Mouse (Mus musculus) embryonic facial prominence, embryonic 11.5 days (tissue): ENCODE measurements around the gene Shank3. TPM values are rescaled to one million over a fixed set of nuclear protein-coding genes. Genes with fewer than 3 reads are reported as not detected.

Experiments used
- ATAC-seq: fragments of 200-750 bp; cut with Nextera tagmentation; replicated peaks from 2 replicates; pipeline ENCODE4 v1.8.0; 2017; ENCODE audit warnings: low read depth; ENCODE audit not compliant: insufficient number of reproducible peaks, low FRiP score, low TSS enrichment
- DNase-seq: peaks from one replicate; pipeline ENCODE4 v3.0.0-alpha.2; 2015; ENCODE audit warnings: low spot score
- H3K27ac ChIP-seq: fragments of 300-500 bp; sonication (generic); replicated peaks from 2 replicates; pipeline ENCODE4 v1.5.1; 2014; ENCODE audit warnings: mild to moderate bottlenecking, low read depth, low read length, control low read depth
- H3K27me3 ChIP-seq: fragments of 300-500 bp; sonication (generic); 2 replicates; pipeline ENCODE4 v1.6.1; 2014; ENCODE audit warnings: mild to moderate bottlenecking, low read length, moderate library complexity, mixed read lengths; ENCODE audit not compliant: control insufficient read depth, insufficient read depth
- H3K36me3 ChIP-seq: fragments of 300-500 bp; sonication (generic); replicated peaks from 2 replicates; pipeline ENCODE4 v1.6.1; 2014; ENCODE audit warnings: low read depth, mild to moderate bottlenecking, low read length, moderate library complexity, mixed read lengths; ENCODE audit not compliant: control insufficient read depth, insufficient read depth
- H3K4me1 ChIP-seq: fragments of 300-500 bp; sonication (generic); 2 replicates; pipeline ENCODE4 v1.6.1; 2014; ENCODE audit warnings: low read length, mixed read lengths; ENCODE audit not compliant: control insufficient read depth, insufficient read depth
- H3K4me2 ChIP-seq: fragments of 300-500 bp; sonication (generic); 2 replicates; pipeline ENCODE4 v1.6.1; 2014; ENCODE audit warnings: low read depth, mild to moderate bottlenecking, control low read depth, low read length, moderate library complexity
- H3K4me3 ChIP-seq: fragments of 300-500 bp; sonication (generic); 2 replicates; pipeline ENCODE4 v1.5.1; 2014; ENCODE audit warnings: low read depth, low read length, control low read depth
- H3K9ac ChIP-seq: fragments of 300-500 bp; sonication (generic); replicated peaks from 2 replicates; pipeline ENCODE4 v1.6.1; 2014; ENCODE audit warnings: mild to moderate bottlenecking, control low read depth, low read length
- H3K9me3 ChIP-seq: fragments of 300-500 bp; sonication (generic); replicated peaks from 2 replicates; pipeline ENCODE4 v1.6.1; 2016; ENCODE audit warnings: mild to moderate bottlenecking, low read length, inconsistent platforms, mixed read lengths; ENCODE audit not compliant: control insufficient read depth
- WGBS: fragments of 180-500 bp; shearing (Covaris S2); extraction: QIAGEN DNeasy Blood & Tissue Kit; methylation state at CpG from one replicate; pipeline ENCODE4 v1.1.7; 2014; 5-methylcytosine and 5-hydroxymethylcytosine counted together
- polyA plus RNA-seq: library from polyadenylated mRNA; unstranded; fragments of >200 nt; fragmentation: Nextera tagmentation; extraction: Ambion mirVana; gene quantifications from 2 replicates; pipeline ENCODE4 v1.2.1, GENCODE M21; 2014

The Shank3 gene
- polyA plus RNA-seq, 1 experiment from 2014 or later: 1.6 TPM

DNA sequence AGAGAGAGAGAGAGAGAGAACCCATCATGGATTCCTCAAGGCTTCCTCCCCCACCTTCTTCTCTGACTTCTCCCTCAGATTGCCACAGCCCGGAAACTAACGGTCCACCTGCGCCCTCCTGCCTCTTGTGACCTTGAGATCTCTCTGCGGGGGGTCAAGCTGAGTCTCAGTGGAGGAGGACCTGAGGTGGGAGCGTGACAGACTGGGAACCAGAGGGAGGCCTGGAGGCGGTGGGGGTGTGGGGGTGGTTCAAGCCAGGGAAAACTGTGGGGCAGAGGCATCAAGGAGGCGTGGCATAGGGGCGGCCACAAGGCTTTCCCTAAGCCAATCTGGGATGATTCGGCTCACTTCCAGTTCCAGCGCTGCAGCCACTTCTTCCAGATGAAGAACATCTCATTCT, 39.1 kb upstream of the Shank3 start:
- no peak for DNase-seq

DNA sequence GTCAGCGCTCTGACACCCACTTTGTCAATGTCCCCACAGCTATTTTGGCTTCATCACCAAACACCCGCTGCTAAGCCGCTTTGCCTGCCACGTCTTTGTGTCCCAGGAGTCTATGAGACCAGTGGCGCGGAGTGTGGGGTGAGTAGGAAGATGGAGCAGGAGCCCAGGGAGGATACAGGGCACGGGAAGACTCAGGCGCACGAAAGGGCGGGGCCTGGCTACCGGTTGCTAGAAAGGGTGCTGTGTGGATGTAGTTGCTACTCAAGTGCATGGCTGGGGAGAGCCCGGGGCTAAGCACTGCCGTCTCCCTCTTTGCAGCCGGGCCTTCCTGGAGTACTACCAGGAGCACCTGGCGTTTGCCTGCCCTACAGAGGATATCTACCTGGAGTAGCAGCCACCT, 38.1 kb upstream of the Shank3 start:
- 81% methylated on average over 15 of the region's 15 CpGs for WGBS
- H3K27me3 ChIP-seq: no peaks in the 10 kb centered on the region
- ATAC-seq (no peak), DNase-seq (no peak)
- H3K4me1 ChIP-seq: no peaks in the 10 kb centered on the region
- no peaks in the 10 kb centered on the region for H3K9me3 ChIP-seq
- no peak overlapping the region for H3K9ac ChIP-seq
- no peak overlapping the region for H3K4me2 ChIP-seq
- H3K27ac ChIP-seq: no peak overlapping the region
- no peaks in the 10 kb centered on the region; the same call in 1 of the 2 replicates for H3K36me3 ChIP-seq
- H3K4me3 ChIP-seq: no peak overlapping the region

More for the DNA sequence above, 39.1 kb upstream of the Shank3 start:
- Histone ChIP-seq H3K4me1 (no peaks in the 10 kb centered on the region), H3K9me3 (no peaks in the 10 kb centered on the region), H3K4me3 (no peak overlapping the region), H3K27me3 (no peaks in the 10 kb centered on the region), H3K36me3 (no peaks in the 10 kb centered on the region; the same call in 1 of the 2 replicates), H3K9ac (no peak overlapping the region), H3K27ac (no peak overlapping the region), H3K4me2 (no peak overlapping the region)
- no peak for ATAC-seq
- 73% methylated on average over 10 of the region's 10 CpGs for WGBS

DNA sequence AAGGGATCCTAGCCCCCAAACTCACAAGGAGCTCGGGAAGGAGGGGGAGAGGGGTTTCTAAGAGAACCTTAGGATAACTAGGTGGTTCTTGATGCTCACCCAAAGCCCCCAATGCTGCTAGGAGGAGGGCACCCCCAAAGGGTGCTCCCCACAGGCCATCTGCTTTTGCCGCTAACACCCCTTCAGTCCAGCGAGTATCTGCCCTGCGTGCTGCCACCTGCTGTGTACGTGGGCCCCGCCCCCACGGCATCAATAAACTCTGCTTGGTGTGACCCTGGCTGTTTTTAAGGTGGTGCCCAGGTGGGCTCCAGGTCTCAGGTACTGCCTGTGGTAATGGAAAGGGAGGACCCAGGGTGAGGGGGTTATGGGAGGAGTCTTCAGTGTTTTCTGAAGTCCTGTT, 37.2 kb upstream of the Shank3 start:
- Histone ChIP-seq H3K4me3 (no peak overlapping the region), H3K9ac (no peak overlapping the region), H3K4me2 (no peak overlapping the region), H3K9me3 (no peaks in the 10 kb centered on the region), H3K27ac (no peak overlapping the region), H3K4me1 (no peaks in the 10 kb centered on the region), H3K27me3 (no peaks in the 10 kb centered on the region), H3K36me3 (no peaks in the 10 kb centered on the region)
- no peak for DNase-seq
- 68% methylated on average over 7 of the region's 7 CpGs for WGBS
- ATAC-seq: no peak

DNA sequence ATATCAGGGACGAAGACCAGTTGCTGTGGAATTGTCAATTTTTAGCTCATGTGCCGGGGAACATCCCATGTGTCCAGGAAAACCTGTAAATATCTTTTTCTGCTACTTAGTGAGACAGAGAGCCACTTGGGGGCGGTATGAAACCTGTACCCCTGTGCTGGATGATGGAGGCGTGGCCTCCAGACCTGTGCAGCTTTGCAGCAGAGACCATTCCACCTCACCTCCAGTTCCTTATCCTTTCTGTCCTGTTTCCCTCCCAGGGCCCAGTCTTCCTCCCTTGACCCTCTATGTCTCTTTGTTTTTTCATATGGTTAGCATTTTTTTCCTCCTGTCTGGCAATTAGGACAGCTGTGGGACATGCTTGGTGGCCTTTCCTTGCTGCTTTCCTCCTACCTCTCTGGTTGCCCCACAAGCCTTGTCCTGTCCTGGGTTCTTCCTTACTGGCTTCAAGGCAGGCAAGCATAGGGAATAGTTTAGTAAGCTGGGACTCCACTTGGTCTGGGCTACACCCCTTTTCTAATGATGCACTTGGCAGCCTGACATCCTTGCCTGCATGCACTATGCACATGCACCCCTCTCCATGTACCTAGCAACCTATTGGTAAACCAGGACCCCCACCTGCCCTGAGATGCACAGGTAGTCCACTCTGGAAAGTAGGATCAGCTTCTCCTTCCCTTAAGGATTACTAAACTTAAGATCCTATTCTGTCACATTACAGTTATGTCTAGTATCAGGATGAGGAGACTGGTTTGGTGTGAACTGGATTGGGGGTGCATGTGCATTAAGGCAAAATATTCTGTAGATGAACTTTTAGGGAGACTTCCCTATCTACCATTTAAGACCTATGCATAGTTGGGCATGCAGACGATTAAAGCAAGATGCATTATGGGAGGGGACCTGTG, 35.8 kb upstream of the Shank3 start:
- Histone ChIP-seq H3K9ac (no peak overlapping the region), H3K9me3 (no peaks in the 10 kb centered on the region), H3K4me1 (no peaks in the 10 kb centered on the region), H3K4me3 (no peak overlapping the region), H3K4me2 (no peak overlapping the region), H3K27ac (no peak overlapping the region), H3K27me3 (no peaks in the 10 kb centered on the region), H3K36me3 (no peaks in the 10 kb centered on the region)
- ATAC-seq (no peak), DNase-seq (peak; percentile 24)
- WGBS: 58% methylated on average over 5 of the region's 5 CpGs

DNA sequence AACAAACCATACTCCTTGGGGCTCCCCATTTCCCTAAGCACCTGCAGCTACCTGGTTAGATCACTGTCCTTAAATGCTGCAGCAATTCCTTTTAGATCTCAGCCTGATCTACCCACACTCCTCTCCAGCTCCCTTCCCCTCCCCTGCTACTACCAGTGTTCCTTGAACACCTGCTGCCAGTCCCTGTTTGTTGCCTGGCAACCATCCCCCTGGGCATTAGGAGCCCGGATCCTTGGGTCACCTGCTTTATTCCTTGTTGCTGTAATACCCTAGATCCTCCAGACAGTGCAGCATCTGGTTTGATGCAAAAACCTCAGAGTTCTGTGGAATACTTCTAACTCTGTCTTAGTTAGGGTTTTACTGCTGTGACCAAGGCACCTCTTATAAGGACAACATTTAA, 34.4 kb upstream of the Shank3 start:
- no peak overlapping the region for H3K4me2 ChIP-seq
- H3K9me3 ChIP-seq: no peaks in the 10 kb centered on the region
- ATAC-seq (peak; percentile 42; the same call in 1 of the 2 replicates), DNase-seq (peak; percentile 22)
- no peaks in the 10 kb centered on the region for H3K4me1 ChIP-seq
- no peaks in the 10 kb centered on the region for H3K27me3 ChIP-seq
- 18% methylated on average over 1 of the region's 1 CpGs for WGBS
- no peaks in the 10 kb centered on the region for H3K36me3 ChIP-seq
- no peak overlapping the region for H3K9ac ChIP-seq
- no peak overlapping the region for H3K27ac ChIP-seq
- no peak overlapping the region for H3K4me3 ChIP-seq

DNA sequence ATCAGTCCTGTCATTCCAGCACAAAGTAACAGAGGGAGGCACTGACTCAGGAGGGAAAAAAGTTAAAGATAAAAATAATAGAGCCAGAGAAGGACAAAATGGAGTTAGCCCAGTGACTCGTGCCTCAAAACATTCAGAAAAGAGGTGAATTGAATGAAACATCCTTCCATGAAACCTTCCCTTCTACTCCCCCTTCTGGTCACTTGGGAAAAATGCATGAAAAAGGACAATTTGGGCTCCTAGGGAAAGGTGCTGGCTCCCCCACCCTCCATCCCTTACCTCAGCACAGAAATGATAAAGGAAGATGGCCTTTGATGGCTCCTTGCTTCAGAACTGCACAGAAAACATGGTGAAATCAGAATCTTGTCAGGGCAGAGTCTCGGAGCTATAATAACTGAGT, 30.8 kb upstream of the Shank3 start:
- peak; percentile 68 for DNase-seq
- Histone ChIP-seq H3K36me3 (no peaks in the 10 kb centered on the region), H3K4me2 (no peak overlapping the region), H3K9ac (no peak overlapping the region), H3K4me3 (no peak overlapping the region), H3K9me3 (no peaks in the 10 kb centered on the region), H3K4me1 (no peaks in the 10 kb centered on the region), H3K27ac (no peak overlapping the region), H3K27me3 (no peaks in the 10 kb centered on the region)
- ATAC-seq: no peak
- 34% methylated on average over 2 of the region's 2 CpGs for WGBS

DNA sequence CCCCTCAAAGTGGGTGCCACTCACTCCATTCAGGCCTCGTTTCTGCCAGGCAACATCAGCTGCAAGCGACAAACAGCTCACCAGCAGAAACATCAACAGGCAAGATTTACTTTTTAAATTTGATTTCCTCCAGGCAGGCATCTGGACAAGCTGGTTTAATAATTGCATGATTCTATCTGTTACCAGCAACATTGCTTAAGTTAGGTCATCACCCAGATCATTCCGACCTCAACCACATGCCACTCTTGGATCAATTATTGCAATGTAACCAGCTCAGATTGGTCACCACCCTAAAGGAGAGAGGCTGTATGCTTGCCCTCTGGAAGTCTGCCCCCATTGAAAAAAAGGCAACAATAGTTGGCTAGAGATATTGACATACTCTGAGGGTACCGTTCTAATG, 27.9 kb upstream of the Shank3 start:
- WGBS: 93% methylated on average over 4 of the region's 4 CpGs
- no peak for ATAC-seq
- H3K4me3 ChIP-seq: no peak overlapping the region
- H3K4me1 ChIP-seq: no peaks in the 10 kb centered on the region
- no peak overlapping the region for H3K27ac ChIP-seq
- DNase-seq: no peak
- H3K9ac ChIP-seq: no peak overlapping the region
- H3K36me3 ChIP-seq: no peaks in the 10 kb centered on the region
- H3K9me3 ChIP-seq: no peaks in the 10 kb centered on the region
- no peak overlapping the region for H3K4me2 ChIP-seq
- H3K27me3 ChIP-seq: no peaks in the 10 kb centered on the region

DNA sequence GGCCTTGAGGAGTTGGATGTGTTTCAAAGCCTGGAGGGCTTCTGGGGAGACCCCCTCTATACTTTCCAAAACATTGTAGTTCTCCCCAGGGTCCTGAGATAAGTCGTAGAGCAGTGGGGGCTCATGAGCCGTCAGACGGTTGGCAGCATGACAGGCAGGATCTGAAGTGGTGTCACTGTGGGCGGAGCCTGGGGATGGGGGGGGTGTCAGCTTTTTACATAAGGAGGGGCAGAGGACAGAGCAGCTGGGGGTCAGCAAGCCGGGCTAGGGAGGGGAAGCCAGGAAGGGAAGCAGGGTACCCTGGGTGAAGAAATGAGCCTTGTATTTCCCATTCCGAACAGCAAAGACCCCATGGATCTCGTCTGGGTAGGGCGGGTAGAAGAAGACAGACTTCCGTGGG, 26.1 kb upstream of the Shank3 start:
- no peaks in the 10 kb centered on the region for H3K4me1 ChIP-seq
- H3K9ac ChIP-seq: no peak overlapping the region
- H3K4me2 ChIP-seq: no peak overlapping the region
- WGBS: 81% methylated on average over 9 of the region's 9 CpGs
- H3K9me3 ChIP-seq: no peaks in the 10 kb centered on the region
- H3K36me3 ChIP-seq: no peaks in the 10 kb centered on the region
- no peak overlapping the region for H3K27ac ChIP-seq
- ATAC-seq (no peak), DNase-seq (no peak)
- no peaks in the 10 kb centered on the region for H3K27me3 ChIP-seq
- no peak overlapping the region for H3K4me3 ChIP-seq
